Mouse (Mus musculus): ENCODE results near the gene Nat8.
"Not testable (repeated sequence)": the region's sequence is repeated elsewhere in the genome, so short reads cannot be mapped to it uniquely, and the experiment has no call there.

- TF ChIP-seq CTCF (IDR thresholded peaks at IDR 0.05; ENCODE audit: borderline replicate concordance, insufficient read depth, low read depth, low read length); POLR2A (IDR thresholded peaks at IDR 0.05; ENCODE audit: borderline replicate concordance, insufficient read depth, low read length): not testable (repeated sequence)
Observed at GRCm38 (mm10) chr6:85864900-85865639, 33.2 kb upstream of the Nat8 start.

All from cerebellum, adult 2 months (tissue).